Mouse (Mus musculus): ENCODE data around the gene Naa35.

GRCm38 (mm10) chr13:59655718-59656315, 70.8 kb downstream of the Naa35 start:
- no peak for TF ChIP-seq CTCF (IDR thresholded peaks at IDR 0.05; ENCODE audit: low read depth)
- no peak for TF ChIP-seq EP300 (IDR thresholded peaks at IDR 0.05; ENCODE audit: low read depth)
